Mouse (Mus musculus) heart, adult 2 months (tissue): ENCODE measurements around the gene F2rl1. TPM values are rescaled to one million over a fixed set of nuclear protein-coding genes. Genes with fewer than 3 reads are reported as not detected.
"Not testable (repeated sequence)": the region's sequence is repeated elsewhere in the genome, so short reads cannot be mapped to it uniquely, and the experiment has no call there.

Experiments used
- DNase-seq, 2 experiments: peaks; one replicate each; pipeline ENCODE4 v3.0.0; 2021
- H3K27ac ChIP-seq: fragments of 200-600 bp; 2 replicates; pipeline ENCODE4 v1.8.1; 2022
- H3K27me3 ChIP-seq: fragments of 200-500 bp; 2 replicates; pipeline ENCODE4 v1.6.1; 2012; ENCODE audit warnings: mild to moderate bottlenecking, low read length, inconsistent platforms, mixed read lengths; ENCODE audit not compliant: control insufficient read depth, insufficient read depth
- H3K36me3 ChIP-seq: fragments of 200-500 bp; 2 replicates; pipeline ENCODE4 v1.6.1; 2012; ENCODE audit warnings: low read length, inconsistent platforms; ENCODE audit not compliant: control insufficient read depth, insufficient read depth
- H3K4me1 ChIP-seq: fragments of 200-500 bp; 2 replicates; pipeline ENCODE4 v1.6.1; 2011; ENCODE audit warnings: low read length; ENCODE audit not compliant: control insufficient read depth, insufficient read depth
- H3K4me3 ChIP-seq: fragments of 200-600 bp; 2 replicates; pipeline ENCODE4 v1.8.1; 2022
- H3K79me2 ChIP-seq: fragments of 200-500 bp; replicated peaks from 2 replicates; pipeline ENCODE4 v1.6.1; 2012; ENCODE audit warnings: mild to moderate bottlenecking, inconsistent platforms, low read length, moderate library complexity, mixed read lengths; ENCODE audit not compliant: control insufficient read depth, insufficient read depth
- H3K9ac ChIP-seq: fragments of 200-500 bp; 2 replicates; pipeline ENCODE4 v1.6.1; 2012; ENCODE audit warnings: low read depth, mild to moderate bottlenecking, control low read depth, inconsistent platforms, low read length, mixed read lengths
- CTCF ChIP-seq: fragments of 200-600 bp; IDR thresholded peaks from 2 replicates; pipeline ENCODE4 v1.8.1; 2022; ENCODE audit warnings: antibody characterized with exemption, mild to moderate bottlenecking, moderate library complexity
- EP300 ChIP-seq: fragments of 200-500 bp; IDR thresholded peaks from 2 replicates; pipeline ENCODE4 v1.6.1; 2011; ENCODE audit warnings: low read depth, low read length, control low read depth; ENCODE audit not compliant: insufficient read depth
- POLR2A ChIP-seq: fragments of 200-500 bp; IDR thresholded peaks from 2 replicates; pipeline ENCODE4 v1.6.1; 2011; ENCODE audit warnings: mild to moderate bottlenecking, low read depth, low read length, control low read depth; ENCODE audit not compliant: insufficient read depth
- WGBS: fragments of 180-500 bp; shearing (Covaris S2); methylation state at CpG from one replicate; pipeline ENCODE4 v1.1.7; 2018; 5-methylcytosine and 5-hydroxymethylcytosine counted together
- intact Hi-C: fragments of 180-260 bp; cut with DNase I; formaldehyde crosslinking; loops from one replicate; pipeline ENCODE4 v1.15.1; 2025
- polyA plus RNA-seq: library from polyadenylated mRNA; depleted of rRNA; stranded (reverse); fragments of >200 nt; gene quantifications from 2 replicates; pipeline ENCODE4 v1.2.3, GENCODE M21; 2012
- total RNA-seq, 2 experiments: library from RNA; stranded (reverse); gene quantifications; 2 replicates each; pipeline ENCODE4 v1.2.3; 2021

Gene F2rl1
- total and polyA plus RNA-seq, 3 experiments = 0.41 to 1.2 (median 0.63) TPM

GRCm38 (mm10) chr13:95536117-95536493, 11.1 kb upstream of the F2rl1 start:
- Histone ChIP-seq H3K4me3 (no peak overlapping the region), H3K4me1 (peaks cover 6% of the 10 kb centered on the region), H3K9ac (no peak overlapping the region), H3K27ac (no peak overlapping the region), H3K27me3 (no peaks in the 10 kb centered on the region), H3K79me2 (no peaks in the 10 kb centered on the region), H3K36me3 (no peaks in the 10 kb centered on the region)
- 56% methylated on average over 5 of the region's 5 CpGs for WGBS
- DNase-seq = no peak
- intact Hi-C loops = no loop called here
- TF ChIP-seq EP300 = no peak
- no peak for TF ChIP-seq CTCF
- TF ChIP-seq POLR2A = no peak

GRCm38 (mm10) chr13:95535461-95536116, 10.6 kb upstream of the F2rl1 start:
- TF ChIP-seq CTCF (no peak), POLR2A (no peak), EP300 (no peak)
- WGBS = 18% methylated on average over 11 of the region's 11 CpGs
- DNase-seq = no peak
- no peaks in the 10 kb centered on the region for H3K27me3 ChIP-seq
- no peak overlapping the region for H3K9ac ChIP-seq
- intact Hi-C loops = no loop called here
- no peaks in the 10 kb centered on the region for H3K79me2 ChIP-seq
- no peak overlapping the region for H3K27ac ChIP-seq
- H3K4me3 ChIP-seq = no peak overlapping the region
- H3K36me3 ChIP-seq = no peaks in the 10 kb centered on the region
- H3K4me1 ChIP-seq = peaks cover 6% of the 10 kb centered on the region

- 23% methylated on average over 6 of the region's 6 CpGs for WGBS
- DNase-seq = no peak
- TF ChIP-seq CTCF (no peak), POLR2A (no peak), EP300 (no peak)
These were observed 10.0 kb upstream of the F2rl1 start for GRCm38 (mm10) chr13:95535026-95535425.

GRCm38 (mm10) chr13:95534131-95534561, 9.1 kb upstream of the F2rl1 start:
- no peak overlapping the region for H3K27ac ChIP-seq
- H3K9ac ChIP-seq = 0 out of 2 replicates have a peak overlapping the region, but pooled peaks have one; percentile 32
- 20% methylated on average over 5 of the region's 5 CpGs for WGBS
- H3K27me3 ChIP-seq = no peaks in the 10 kb centered on the region
- intact Hi-C loops = no loop called here
- no peaks in the 10 kb centered on the region for H3K79me2 ChIP-seq
- H3K4me3 ChIP-seq = no peak overlapping the region
- H3K36me3 ChIP-seq = no peaks in the 10 kb centered on the region
- TF ChIP-seq CTCF = no peak
- no peak for TF ChIP-seq EP300
- TF ChIP-seq POLR2A = no peak
- DNase-seq = no peak
- peaks cover 6% of the 10 kb centered on the region for H3K4me1 ChIP-seq

More at GRCm38 (mm10) chr13:95535026-95535425, 10.0 kb upstream of the F2rl1 start:
- H3K79me2 ChIP-seq = no peaks in the 10 kb centered on the region
- no peaks in the 10 kb centered on the region for H3K36me3 ChIP-seq
- no peaks in the 10 kb centered on the region for H3K27me3 ChIP-seq
- H3K4me1 ChIP-seq = peaks cover 6% of the 10 kb centered on the region
- H3K4me3 ChIP-seq = no peak overlapping the region
- no peak overlapping the region for H3K27ac ChIP-seq
- no peak overlapping the region for H3K9ac ChIP-seq
- intact Hi-C loops = no loop called here

GRCm38 (mm10) chr13:95533640-95534039, 8.6 kb upstream of the F2rl1 start:
- Histone ChIP-seq H3K27me3 (no peaks in the 10 kb centered on the region), H3K4me3 (no peak overlapping the region), H3K9ac (no peak overlapping the region), H3K36me3 (no peaks in the 10 kb centered on the region), H3K79me2 (no peaks in the 10 kb centered on the region), H3K4me1 (peaks cover 6% of the 10 kb centered on the region), H3K27ac (no peak overlapping the region)
- intact Hi-C loops = no loop called here
- WGBS = 42% methylated on average over 8 of the region's 8 CpGs
- TF ChIP-seq POLR2A (no peak), CTCF (no peak), EP300 (no peak)
- no peak for DNase-seq

- H3K4me3 ChIP-seq, DNase-seq, H3K36me3 ChIP-seq, H3K9ac ChIP-seq, H3K79me2 ChIP-seq, intact Hi-C loops, H3K4me1 ChIP-seq, H3K27ac ChIP-seq, H3K27me3 ChIP-seq: not testable (repeated sequence)
- WGBS = 89% methylated on average over 4 of the region's 5 CpGs
These were observed 8.1 kb upstream of the F2rl1 start for GRCm38 (mm10) chr13:95533121-95533520.
